Mouse (Mus musculus) MN1 (cell line): ENCODE data around the gene Zfp746.

Source experiments
- DNase-seq: peaks from one replicate; pipeline ENCODE4 v3.0.0-alpha.2; 2016; ENCODE audit warnings: low spot score

Zfp746 gene

GRCm38 (mm10) chr6:48047114-48047449 is 39.3 kb downstream of the Zfp746 start:
- peak; percentile 43 for DNase-seq

GRCm38 (mm10) chr6:48032661-48033060 is 53.7 kb downstream of the Zfp746 start:
- DNase-seq, result no peak

- DNase-seq, result no peak
These were observed 60.3 kb downstream of the Zfp746 start for GRCm38 (mm10) chr6:48025905-48026660.

- DNase-seq, result no peak
These were observed 61.4 kb downstream of the Zfp746 start for GRCm38 (mm10) chr6:48024994-48025345.

- DNase-seq, result peak; percentile 10
These were observed 61.9 kb downstream of the Zfp746 start for GRCm38 (mm10) chr6:48024330-48024993.

- DNase-seq, result no peak
These were observed 63.7 kb downstream of the Zfp746 start for GRCm38 (mm10) chr6:48022672-48023071.

- DNase-seq, result no peak
These were observed 64.7 kb downstream of the Zfp746 start for GRCm38 (mm10) chr6:48021678-48022077.

- peak; percentile 31 for DNase-seq
These were observed 66.4 kb downstream of the Zfp746 start for GRCm38 (mm10) chr6:48020006-48020405.

GRCm38 (mm10) chr6:48016841-48017240 is 69.6 kb downstream of the Zfp746 start:
- DNase-seq, result no peak

GRCm38 (mm10) chr6:48016090-48016521 is 70.3 kb downstream of the Zfp746 start:
- peak; percentile 29 for DNase-seq
